15 mouse cellular contexts compared by ENCODE assay signal in the genomic region with DNA sequence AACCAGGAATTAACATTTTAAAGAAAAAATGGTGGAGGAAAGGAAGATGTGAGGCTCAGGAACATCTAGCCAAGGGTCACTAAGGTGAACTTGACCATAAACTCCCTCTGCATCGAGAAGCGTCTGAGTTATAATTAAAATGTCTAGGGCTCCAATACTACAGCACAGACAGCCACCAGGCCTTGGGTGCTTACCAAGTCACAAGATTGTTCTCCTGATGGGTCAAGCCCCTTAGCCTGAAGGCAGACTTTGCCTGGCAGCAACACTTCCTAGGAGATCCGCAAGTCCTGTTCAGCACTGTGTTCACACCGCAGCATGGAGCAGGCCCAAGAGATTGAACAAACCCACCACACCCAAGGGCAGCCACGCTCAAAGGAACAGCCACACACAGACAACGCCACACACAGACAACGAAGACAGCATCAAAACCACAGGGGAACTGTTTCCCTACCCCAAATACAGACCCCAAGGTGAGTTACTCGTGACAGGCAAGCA.
"Had no signal": no experiment of that assay in that cellular context is flagged by ENCODE, and none has a peak within 500 bp of the region (broad histone marks: within the 10 kb centered on the region; RNA-seq: fewer than 3 reads in every experiment).

No protein-coding gene starts in this region.

- H3K27ac ChIP-seq: left cerebral cortex, adult 2 months; limb, embryonic 15.5 days; liver, embryonic 12.5 days; lung, embryonic 15.5 days; macrophage; midbrain, embryonic 12.5 days; neural tube, embryonic 13.5 days had no signal

- H3K4me1 ChIP-seq: limb, embryonic 15.5 days; liver, embryonic 12.5 days; lung, embryonic 15.5 days; midbrain, embryonic 12.5 days; neural tube, embryonic 13.5 days had no signal

- H3K9me3 ChIP-seq: limb, embryonic 15.5 days; liver, embryonic 12.5 days; lung, embryonic 15.5 days had no signal

- H3K36me3 ChIP-seq: limb, embryonic 15.5 days; midbrain, embryonic 12.5 days; neural tube, embryonic 13.5 days had no signal

- DNase-seq: kidney, adult 9 months; lung, postnatal 14 days; retina, postnatal 1 day; right cerebral cortex, postnatal 4 days; spleen, adult 18-20 months; thymus, adult 18-20 months; thymus, postnatal 14 days had no signal

- H3K27me3 ChIP-seq: limb, embryonic 15.5 days; liver, embryonic 12.5 days; lung, embryonic 15.5 days; megakaryocyte, embryonic 14.5 days; midbrain, embryonic 12.5 days; neural tube, embryonic 13.5 days had no signal

- H3K4me3 ChIP-seq: left cerebral cortex, adult 2 months; limb, embryonic 15.5 days; liver, embryonic 12.5 days; lung, embryonic 15.5 days; megakaryocyte, embryonic 14.5 days; midbrain, embryonic 12.5 days; neural tube, embryonic 13.5 days had no signal

- H3K9ac ChIP-seq: limb, embryonic 15.5 days; liver, embryonic 12.5 days; lung, embryonic 15.5 days; midbrain, embryonic 12.5 days; neural tube, embryonic 13.5 days had no signal
